Mouse (Mus musculus) kidney, adult 18-20 months (tissue): ENCODE measurements around the gene Parvb.

Experiments used
- DNase-seq: peaks from one replicate; pipeline ENCODE4 v3.0.0; 2021

The Parvb gene

GRCm38 (mm10) chr15:84231721-84232561 lies at the start of gene Parvb:
Parvb (plus strand) TSS chr15:84232043.
- peak; percentile 74 for DNase-seq

GRCm38 (mm10) chr15:84183967-84184366 lies 47.9 kb upstream of the Parvb start:
- DNase-seq = no peak

GRCm38 (mm10) chr15:84186196-84186595 lies 45.6 kb upstream of the Parvb start:
- DNase-seq = no peak

- DNase-seq = no peak
Observed at GRCm38 (mm10) chr15:84188887-84189530, 42.8 kb upstream of the Parvb start.

- DNase-seq = no peak
Observed at GRCm38 (mm10) chr15:84189881-84190280, 42.0 kb upstream of the Parvb start.

DNA sequence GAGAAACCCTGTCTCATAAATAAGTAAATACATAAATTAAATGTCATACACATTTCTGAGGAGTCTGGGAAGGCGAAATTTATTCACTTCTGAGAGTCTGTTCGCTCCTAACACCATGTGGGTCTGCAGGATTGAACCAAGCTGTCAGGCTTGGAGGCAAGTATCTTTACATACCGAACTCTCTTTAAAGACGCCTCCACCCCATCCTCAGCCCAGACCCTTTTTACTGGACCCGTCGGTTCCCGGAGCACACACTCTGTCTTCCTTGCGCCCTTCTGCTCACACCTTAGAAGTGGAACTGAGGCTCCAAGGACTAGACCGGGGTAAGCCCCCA lies 40.2 kb upstream of the Parvb start:
- no peak for DNase-seq

DNA sequence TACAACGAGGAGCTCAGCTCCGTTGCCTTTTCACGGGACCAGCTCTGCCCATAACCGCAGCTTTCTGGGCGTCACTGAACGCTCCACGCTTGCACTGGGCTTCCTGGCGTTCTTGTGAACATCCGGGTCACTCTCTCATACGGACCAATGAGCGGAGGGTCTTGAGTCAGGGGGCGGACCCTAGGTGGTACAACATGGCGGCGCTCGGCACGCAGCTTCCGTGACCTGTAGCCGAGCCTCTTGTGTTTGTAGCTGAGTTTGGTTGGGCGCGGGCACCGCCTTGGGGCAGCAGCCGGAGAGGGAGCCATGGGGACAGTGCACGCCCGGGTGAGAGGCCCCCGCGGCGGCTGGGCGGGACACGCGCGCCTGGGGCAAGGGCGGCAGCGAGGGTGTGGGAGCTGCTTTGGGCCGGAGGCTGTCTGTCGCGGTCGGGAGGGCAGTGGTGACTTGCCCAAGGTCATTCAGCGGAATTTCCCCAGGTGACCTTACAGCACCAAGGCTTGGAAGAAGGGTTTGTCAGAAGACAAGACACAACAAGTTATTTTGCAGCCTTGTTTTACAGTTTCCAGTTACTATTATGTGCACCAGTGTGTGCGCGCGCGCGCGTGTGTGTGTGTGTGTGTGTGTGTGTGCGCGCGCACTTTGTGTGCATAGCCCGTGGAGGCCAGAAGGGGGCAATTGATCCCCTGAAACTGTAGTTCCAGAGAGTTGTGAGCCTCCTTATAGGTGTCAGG lies 39.6 kb upstream of the Parvb start, which contains the start of gene Samm50:
TSS of gene Samm50 (plus strand) at position 184 of the 734 bp plus-strand sequence.
- peak; percentile 93 for DNase-seq

GRCm38 (mm10) chr15:84196486-84197165 lies 35.2 kb upstream of the Parvb start:
- DNase-seq = no peak

DNA sequence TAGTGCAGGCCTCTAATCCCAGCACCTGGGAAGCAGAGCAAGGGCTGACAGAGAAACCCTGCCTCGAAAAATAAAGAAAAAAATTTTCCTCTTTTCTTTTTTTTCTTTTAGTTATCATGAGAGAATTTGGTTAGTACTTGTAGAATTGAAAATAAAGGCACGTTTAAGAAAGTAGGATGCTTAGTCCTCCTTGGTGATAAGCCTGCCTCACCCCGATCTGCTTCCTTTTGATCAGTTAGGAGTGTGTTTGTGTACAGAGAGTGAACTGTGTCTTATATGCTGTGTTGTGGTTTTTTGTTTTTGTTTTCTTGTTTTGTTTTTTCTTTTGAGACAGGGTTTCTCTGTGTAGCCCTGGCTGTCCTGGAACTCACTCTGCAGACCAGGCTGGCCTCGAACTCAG lies 24.5 kb upstream of the Parvb start:
- no peak for DNase-seq

DNA sequence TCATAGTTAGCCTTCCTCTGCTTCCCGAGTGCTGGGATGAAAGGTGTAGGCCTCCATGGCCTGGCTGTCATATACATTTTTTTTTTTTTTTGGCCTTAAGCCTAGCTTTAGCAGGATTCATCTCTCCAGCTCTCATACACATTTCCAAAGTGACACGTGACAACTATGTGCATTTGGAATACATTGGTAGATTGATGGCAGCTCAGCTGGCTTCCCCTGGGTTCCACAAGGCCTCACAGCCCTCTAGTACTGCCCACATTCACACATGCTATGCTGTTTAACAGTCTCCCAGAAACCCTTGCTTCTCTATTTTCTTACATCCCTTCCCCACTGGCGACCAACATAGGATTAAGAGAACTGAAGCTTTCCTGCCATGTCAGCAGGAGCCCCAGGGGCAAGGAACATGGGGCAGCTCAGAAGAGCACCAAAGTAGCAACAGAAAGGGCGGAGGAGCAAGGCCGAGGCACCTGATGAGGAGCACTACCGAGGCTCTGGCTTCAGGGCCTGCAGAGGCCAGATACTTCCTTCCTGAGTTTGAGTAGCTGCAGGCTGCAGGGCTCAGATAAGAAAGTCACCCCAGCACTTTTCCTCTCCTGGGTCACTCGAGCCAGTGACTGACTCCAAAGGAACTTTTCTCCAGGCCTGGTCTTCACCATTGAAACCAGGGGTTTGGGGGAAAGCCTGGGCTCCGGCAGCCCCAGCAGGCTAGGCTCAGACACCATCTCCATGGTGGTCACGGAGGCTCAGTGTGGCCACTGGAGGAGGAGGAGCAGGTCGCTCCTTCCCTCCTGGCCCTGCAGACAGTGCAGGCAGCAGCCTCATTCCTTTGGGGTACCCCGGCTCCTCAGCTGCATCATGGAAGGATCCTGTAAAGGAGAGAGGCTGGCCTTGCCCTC lies 22.1 kb upstream of the Parvb start:
- DNase-seq = no peak

- DNase-seq = no peak
Observed at GRCm38 (mm10) chr15:84210461-84210860, 21.4 kb upstream of the Parvb start.

- no peak for DNase-seq
Observed at GRCm38 (mm10) chr15:84210941-84211340, 20.9 kb upstream of the Parvb start.

GRCm38 (mm10) chr15:84211564-84211963 lies 20.3 kb upstream of the Parvb start:
- no peak for DNase-seq

DNA sequence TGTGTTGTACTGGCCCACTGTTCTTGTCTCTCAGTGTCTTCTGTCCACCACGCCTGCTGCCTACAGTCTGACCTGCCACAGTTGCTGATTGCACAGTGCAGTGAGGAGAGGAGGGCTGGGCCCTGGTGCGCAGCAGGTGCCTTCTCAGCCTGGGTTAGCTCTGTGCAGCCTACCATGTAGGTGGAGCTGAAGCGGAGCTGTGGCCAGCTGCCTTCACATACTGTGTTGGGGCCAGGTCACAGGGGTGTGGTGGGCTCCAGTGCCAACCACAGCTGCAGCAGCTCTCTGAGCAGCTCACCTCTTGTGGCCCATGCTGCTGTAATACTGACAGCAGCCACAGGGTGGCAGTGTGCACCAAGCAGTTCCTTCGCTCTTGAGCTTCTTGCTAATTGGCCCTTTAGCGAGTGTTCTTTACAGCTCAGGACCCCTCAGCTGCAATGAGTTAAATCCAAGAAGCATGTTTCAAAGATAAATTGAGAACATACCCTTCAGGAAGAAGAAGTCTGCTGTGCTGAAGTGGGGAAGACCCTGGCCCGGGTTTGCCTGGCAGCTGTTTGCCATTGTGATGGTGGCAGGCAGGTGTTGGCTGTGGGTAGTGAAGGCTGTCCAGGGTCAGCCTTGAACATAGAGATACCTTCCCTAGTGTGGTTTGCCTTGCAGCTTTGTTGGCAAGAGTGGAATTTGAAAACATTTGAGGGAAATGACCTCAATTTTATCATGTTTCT lies 19.6 kb upstream of the Parvb start:
- DNase-seq = peak; percentile 91

DNA sequence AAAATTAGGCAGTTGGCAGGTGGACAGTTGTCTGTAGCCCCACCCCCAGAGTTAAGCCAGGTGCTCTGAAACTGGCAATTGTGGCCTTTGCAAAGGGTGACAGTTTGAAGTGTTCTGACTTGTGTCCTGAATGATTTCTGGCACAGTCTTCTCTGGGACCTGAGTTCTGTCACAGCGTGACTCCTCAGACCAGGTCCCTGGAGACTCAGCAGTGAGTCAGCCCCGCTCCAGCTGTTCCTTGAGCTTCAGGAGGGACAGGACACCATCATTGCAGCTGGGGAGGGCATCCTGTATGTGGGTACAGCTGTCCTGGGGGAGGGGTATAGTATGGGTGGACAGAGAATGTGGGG lies 19.1 kb upstream of the Parvb start:
- DNase-seq = no peak

DNA sequence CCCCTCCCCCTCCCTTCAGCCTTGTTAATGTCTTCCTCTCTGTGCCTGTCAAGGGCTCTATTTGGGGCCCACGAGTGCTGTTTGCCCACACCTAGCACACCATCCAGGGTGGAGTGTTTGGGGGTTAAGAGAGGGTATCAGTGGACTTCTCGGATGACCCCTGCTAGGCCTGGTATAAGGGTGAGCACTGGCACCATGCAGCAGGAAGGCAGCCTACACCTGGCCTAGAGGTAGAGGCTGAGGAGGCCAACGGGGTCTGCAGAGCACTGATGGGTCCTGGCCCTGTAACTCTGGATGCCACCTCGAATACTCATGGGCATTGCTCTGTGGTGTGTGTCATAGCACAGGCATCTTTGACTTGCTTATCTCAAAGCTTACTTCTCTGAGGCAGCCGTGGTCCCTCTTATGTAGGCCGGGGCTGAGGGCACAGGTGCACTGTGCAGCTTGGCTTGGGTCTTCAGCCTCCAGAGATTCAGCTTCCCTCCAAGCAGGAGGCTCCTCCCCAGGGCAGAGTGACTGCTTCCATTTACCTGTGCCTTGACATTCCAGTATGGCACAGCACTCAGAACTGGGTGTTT lies 18.6 kb upstream of the Parvb start:
- DNase-seq = no peak

- no peak for DNase-seq
Observed at GRCm38 (mm10) chr15:84214476-84214875, 17.4 kb upstream of the Parvb start.

DNA sequence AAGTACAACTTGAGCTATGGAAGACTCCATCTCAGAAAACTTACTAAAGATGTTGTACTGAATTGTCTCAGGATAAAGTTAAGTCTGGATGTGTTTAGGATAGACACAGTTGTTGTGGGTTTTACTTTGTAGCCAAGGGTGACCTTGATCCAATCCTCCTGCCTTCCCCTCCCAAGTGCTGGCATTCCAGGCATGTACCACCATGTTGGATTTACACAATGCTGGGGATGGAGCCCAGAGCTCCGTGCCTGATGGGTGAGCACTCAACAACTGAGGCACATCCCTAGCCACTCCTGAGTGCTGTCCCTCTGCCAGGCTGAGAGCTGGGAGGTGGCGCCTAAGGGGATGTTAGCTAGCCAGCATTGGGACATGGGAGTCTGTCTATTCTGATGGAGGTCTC lies 16.6 kb upstream of the Parvb start:
- DNase-seq = no peak

DNA sequence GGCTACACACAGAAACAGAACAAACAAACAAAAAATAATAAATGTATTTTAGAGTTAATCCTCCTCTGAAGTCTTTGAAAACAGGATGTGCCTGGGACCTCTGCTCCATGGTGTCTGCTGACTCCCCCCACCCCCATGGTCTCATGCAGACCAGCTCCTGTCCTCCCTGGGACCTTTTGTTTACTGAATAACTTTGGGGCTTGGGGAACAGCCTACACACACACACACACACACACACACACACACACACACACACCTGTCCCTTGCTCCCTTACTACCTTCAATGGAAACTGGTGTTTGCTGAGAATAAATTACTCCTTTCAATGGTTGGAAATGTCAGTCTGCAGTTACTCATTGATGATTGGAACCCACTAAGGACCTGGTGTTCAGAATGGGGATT lies 15.8 kb upstream of the Parvb start:
- peak; percentile 39 for DNase-seq

GRCm38 (mm10) chr15:84216461-84217084 lies 15.3 kb upstream of the Parvb start:
- peak; percentile 65 for DNase-seq
